15 mouse cellular contexts compared by ENCODE assay signal in the genomic region with DNA sequence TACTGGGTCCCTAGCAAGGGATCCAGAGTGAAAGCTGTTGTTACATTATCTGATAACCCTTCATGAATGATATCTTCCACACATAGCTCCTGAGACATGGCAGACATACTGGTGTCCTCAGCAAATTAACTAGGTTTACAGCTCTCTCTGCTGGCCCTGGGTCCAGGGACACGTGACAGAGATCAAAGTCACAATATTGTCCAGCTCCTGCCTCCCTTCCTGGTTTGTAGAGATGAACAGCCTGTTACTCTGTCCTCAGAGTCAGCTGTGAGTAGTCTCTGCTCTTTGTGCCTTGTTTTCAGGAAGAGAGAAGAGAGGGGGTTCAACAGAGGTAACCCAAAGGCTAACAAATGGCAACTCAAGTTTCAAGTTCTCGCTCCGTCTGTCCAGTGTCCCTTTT.
"Had no signal": no experiment of that assay in that cellular context is flagged by ENCODE, and none has a peak within 500 bp of the region (broad histone marks: within the 10 kb centered on the region; RNA-seq: fewer than 3 reads in every experiment).

No protein-coding gene starts in this region.

- H3K9me3 ChIP-seq: midbrain, embryonic 10.5 days; midbrain, embryonic 13.5 days; neural tube, embryonic 13.5 days; neural tube, embryonic 15.5 days had no signal

- H3K4me1 ChIP-seq: neural tube, embryonic 15.5 days had no signal

- H3K4me2 ChIP-seq: lung, embryonic 14.5 days; midbrain, embryonic 13.5 days; neural tube, embryonic 13.5 days; neural tube, embryonic 15.5 days had no signal

- DNase-seq: lung, embryonic 14.5 days; retina, postnatal 1 day; right cerebral cortex, adult 18-20 months; right cerebral cortex, postnatal 25 days; right cerebral cortex, postnatal 4 days; spleen, adult 18-20 months; thymus, adult 18-20 months; thymus, postnatal 14 days; thymus, postnatal 36 days had no signal

- H3K36me3 ChIP-seq: midbrain, embryonic 10.5 days; midbrain, embryonic 13.5 days; neural tube, embryonic 13.5 days; neural tube, embryonic 15.5 days had no signal

- ATAC-seq: midbrain, embryonic 13.5 days; midbrain, embryonic 16.5 days had no signal

- H3K4me3 ChIP-seq: midbrain, embryonic 10.5 days; midbrain, embryonic 13.5 days; myocyte; neural tube, embryonic 13.5 days; neural tube, embryonic 15.5 days had no signal

- H3K27ac ChIP-seq: midbrain, embryonic 10.5 days; midbrain, embryonic 13.5 days; neural tube, embryonic 13.5 days; neural tube, embryonic 15.5 days had no signal

- H3K27me3 ChIP-seq: neural tube, embryonic 13.5 days; neural tube, embryonic 15.5 days had no signal

- H3K9ac ChIP-seq: lung, embryonic 14.5 days; midbrain, embryonic 13.5 days; neural tube, embryonic 13.5 days; neural tube, embryonic 15.5 days had no signal
